Mouse (Mus musculus): ENCODE measurements at regions not wholly inside any gene's neighbourhood (a gene's known extent, or its start where the extent isn't known, plus 50 kb on each side); places are given as distances from the start of the nearest gene placed in this dataset.

GRCm38 (mm10) chr6:103033418-103033817 is 460.5 kb upstream of the Cntn3 start:
- TF ChIP-seq CTCF (IDR thresholded peaks at IDR 0.05; ENCODE audit: borderline replicate concordance, insufficient read depth, low read length) (no peak), POLR2A (IDR thresholded peaks at IDR 0.05; ENCODE audit: low read depth, low read length) (no peak)
